Mouse (Mus musculus): ENCODE measurements around the gene P4hb.

DNA sequence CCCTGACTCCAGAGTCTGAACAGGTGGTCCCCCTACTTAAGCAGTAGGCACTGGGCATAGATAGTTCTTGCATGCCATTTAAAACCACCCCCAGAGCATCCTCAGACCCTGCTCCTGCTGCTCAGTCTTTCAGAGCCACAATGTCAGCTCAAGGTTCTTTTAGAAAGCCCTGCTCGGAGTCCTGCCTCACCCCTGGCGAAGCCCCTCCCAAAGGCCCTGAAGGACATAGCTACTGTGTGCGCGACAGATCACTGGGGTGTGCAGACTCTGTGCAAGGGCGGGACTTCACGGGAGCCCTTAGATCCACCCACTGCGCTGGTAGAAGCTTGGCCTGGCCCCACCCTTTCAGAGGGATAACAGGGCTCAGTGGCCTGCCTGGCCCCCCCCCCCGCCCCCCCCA is 36.2 kb upstream of the P4hb start:
- TF ChIP-seq ZNF384 (IDR thresholded peaks at IDR 0.05; ENCODE audit: low read depth, low read length) (no peak), MAFK (IDR thresholded peaks at IDR 0.05; ENCODE audit: insufficient read depth, low read depth, low read length) (no peak), CHD2 (IDR thresholded peaks at IDR 0.05; ENCODE audit: low read depth, low read length) (no peak)
